Mouse (Mus musculus) heart, adult 2 months (tissue): Measurements from ENCODE around the gene Psmb1.

Experiments
- CTCF ChIP-seq: fragments of 200-600 bp; IDR thresholded peaks from 2 replicates; pipeline ENCODE4 v1.8.1; 2022; ENCODE audit warnings: antibody characterized with exemption, mild to moderate bottlenecking, moderate library complexity
- EP300 ChIP-seq: fragments of 200-500 bp; IDR thresholded peaks from 2 replicates; pipeline ENCODE4 v1.6.1; 2011; ENCODE audit warnings: low read depth, low read length, control low read depth; ENCODE audit not compliant: insufficient read depth
- POLR2A ChIP-seq: fragments of 200-500 bp; IDR thresholded peaks from 2 replicates; pipeline ENCODE4 v1.6.1; 2011; ENCODE audit warnings: mild to moderate bottlenecking, low read depth, low read length, control low read depth; ENCODE audit not compliant: insufficient read depth

DNA sequence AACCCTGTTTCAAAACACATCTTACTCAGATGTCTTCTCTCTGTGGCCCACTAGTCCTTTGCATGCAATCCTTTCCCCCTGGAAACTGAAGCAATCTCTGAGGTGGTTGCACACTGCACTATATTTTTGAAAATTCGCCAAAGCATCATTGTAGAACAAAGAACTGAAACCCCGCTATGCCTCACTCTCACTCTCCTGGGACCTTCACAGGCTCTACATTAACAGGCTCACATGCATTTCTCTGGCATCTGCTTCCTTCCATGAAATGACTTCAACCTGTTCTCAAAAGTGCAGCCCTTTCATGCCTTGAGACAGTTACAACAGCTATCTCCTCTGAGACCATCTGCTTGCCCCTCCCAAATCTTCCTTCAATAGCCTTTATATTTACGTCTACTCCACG lies 46.9 kb upstream of the Psmb1 start:
- TF ChIP-seq CTCF (no peak), POLR2A (no peak), EP300 (no peak)
